ENCODE assay signal across 27 mouse cellular contexts in genomic region chr6:127430716-127431115, GRCm38 (mm10).
"Had no signal": no experiment of that assay in that cellular context is flagged by ENCODE, and none has a peak within 500 bp of the region (broad histone marks: within the 10 kb centered on the region; RNA-seq: fewer than 3 reads in every experiment).

No protein-coding gene starts in this region.

- DNase-seq: gastrocnemius, adult 2 months; gastrocnemius, postnatal 10 days; gastrocnemius, postnatal 25 days; heart, adult 11 months; heart, adult 2 months; heart, postnatal 14 days; heart, postnatal 36 days; kidney, adult 11 months; kidney, adult 2 months; kidney, adult 9 months; kidney, postnatal 10 days; kidney, postnatal 25 days; kidney, postnatal 4 days; liver; liver, embryonic 13.5 days had no signal

- H3K4me2 ChIP-seq: heart, embryonic 11.5 days; heart, embryonic 13.5 days; heart, embryonic 15.5 days; hindbrain, embryonic 13.5 days; hindbrain, embryonic 15.5 days; limb, embryonic 12.5 days; liver, embryonic 11.5 days; liver, embryonic 13.5 days had no signal

- H3K9ac ChIP-seq: heart, embryonic 13.5 days; heart, embryonic 15.5 days; hindbrain, embryonic 13.5 days; hindbrain, embryonic 15.5 days; limb, embryonic 12.5 days; liver, embryonic 13.5 days had no signal

- H3K27ac ChIP-seq: gastrocnemius, adult 2 months; heart, adult 2 months; heart, embryonic 13.5 days; heart, embryonic 15.5 days; hindbrain, embryonic 13.5 days; hindbrain, embryonic 15.5 days; hindbrain, postnatal 0 days; layer of hippocampus, adult 2 months; left cerebral cortex, adult 2 months; limb, embryonic 10.5 days; limb, embryonic 12.5 days; liver, embryonic 13.5 days had no signal

- ATAC-seq: hindbrain, postnatal 0 days; intestine, embryonic 16.5 days had no signal

- H3K4me1 ChIP-seq: hindbrain, embryonic 13.5 days; hindbrain, embryonic 15.5 days; limb, embryonic 10.5 days; limb, embryonic 12.5 days; liver, embryonic 13.5 days had no signal

- H3K36me3 ChIP-seq: heart, embryonic 13.5 days; heart, embryonic 15.5 days; hindbrain, embryonic 13.5 days; hindbrain, embryonic 15.5 days; limb, embryonic 10.5 days; limb, embryonic 12.5 days; liver, embryonic 13.5 days had no signal

- H3K27me3 ChIP-seq: heart, embryonic 15.5 days; hindbrain, embryonic 13.5 days; hindbrain, embryonic 15.5 days; limb, embryonic 12.5 days had no signal

- H3K4me3 ChIP-seq: gastrocnemius, adult 2 months; heart, adult 2 months; heart, embryonic 13.5 days; heart, embryonic 15.5 days; hindbrain, embryonic 13.5 days; hindbrain, embryonic 15.5 days; layer of hippocampus, adult 2 months; left cerebral cortex, adult 2 months; limb, embryonic 10.5 days; limb, embryonic 12.5 days; liver, embryonic 13.5 days had no signal

- H3K9me3 ChIP-seq: heart, embryonic 13.5 days; heart, embryonic 15.5 days; hindbrain, embryonic 15.5 days; limb, embryonic 10.5 days; limb, embryonic 12.5 days; liver, embryonic 13.5 days had no signal
